Mouse (Mus musculus): ENCODE data around the gene Pla2g16. TPM values are rescaled to one million over a fixed set of nuclear protein-coding genes. Genes with fewer than 3 reads are reported as not detected.

Pla2g16 gene
- 27.5 TPM for polyA plus RNA-seq (2015; fragmentation: Illumina TruSeq; extraction: RNeasy Lipid Tissue Mini Kit (QIAGEN cat#74804); ENCODE audit: insufficient read depth, low replicate concordance)

DNA sequence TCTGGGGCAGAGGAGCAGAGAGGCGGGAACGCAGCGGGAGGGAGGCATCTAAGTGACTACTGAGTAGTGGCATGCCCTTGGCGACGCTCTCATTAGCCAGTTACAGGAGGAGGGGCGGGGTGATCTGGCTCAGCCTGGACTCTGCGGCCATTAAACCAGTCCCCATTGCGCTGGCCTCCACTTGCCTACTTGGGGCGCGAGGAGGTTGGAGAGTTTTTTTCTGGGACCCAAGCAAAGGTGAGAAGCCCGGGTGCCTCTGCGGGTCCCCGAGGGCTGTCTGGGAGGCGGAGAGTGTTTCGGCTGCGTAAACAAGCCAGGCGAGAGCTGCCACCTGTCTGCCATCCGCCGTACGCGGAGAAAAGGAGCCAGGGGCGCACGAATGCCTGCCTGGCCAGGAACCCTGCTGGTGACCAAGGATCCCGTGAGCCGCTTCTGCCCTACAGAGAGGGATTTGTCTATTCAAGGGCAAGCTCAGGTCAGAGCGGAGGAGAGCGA, at the start of gene Pla2g16:
TSS of gene Pla2g16 (plus strand) at position 132 of the 495 bp plus-strand sequence.

DNA sequence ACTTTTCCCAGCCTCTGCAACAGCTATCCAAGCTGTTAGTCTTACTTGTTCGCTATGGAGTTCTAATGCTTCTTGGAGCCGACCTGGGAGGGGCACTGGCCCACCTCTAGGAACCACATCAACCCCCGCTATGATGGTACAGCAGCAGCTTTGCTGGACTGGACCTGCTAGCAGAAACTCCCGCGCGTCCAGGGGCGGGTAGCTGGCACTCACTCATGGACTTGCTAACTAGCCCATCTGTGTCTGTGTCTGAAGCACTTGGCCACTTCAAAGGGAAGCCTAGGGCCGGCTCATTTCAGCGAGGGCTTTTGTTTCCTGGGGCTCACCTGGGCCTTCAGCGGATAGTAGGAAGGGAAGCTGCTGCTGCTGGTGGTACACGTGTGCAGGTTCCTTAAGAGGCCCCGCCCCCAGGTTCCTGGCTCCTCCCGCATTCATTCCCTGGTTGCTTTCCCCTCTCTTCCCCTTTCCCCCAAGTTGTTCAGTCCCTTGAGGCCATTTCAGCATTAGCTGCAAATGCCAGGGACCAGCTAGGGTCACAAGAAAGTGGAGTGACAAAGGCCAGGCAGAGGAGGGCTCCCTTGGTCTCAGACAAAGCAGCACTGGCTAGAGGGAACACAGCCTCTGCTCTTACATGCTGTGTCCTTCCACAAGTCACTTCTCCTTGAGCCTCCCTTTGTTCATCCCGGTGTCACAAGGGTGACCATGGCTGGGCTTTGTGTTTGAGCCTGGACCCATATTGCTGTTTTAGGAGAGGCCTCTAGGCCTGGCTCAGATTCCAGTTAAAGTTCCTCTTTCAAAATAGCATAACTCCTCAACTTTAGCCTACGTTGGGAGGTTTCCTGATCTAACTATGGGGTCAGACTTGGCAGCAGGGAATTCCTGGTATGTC, 49.8 kb downstream of the Pla2g16 start, which contains the start of gene Lgals12:
TSS of gene Lgals12 (minus strand) at position 393 of the 889 bp plus-strand sequence.

DNA sequence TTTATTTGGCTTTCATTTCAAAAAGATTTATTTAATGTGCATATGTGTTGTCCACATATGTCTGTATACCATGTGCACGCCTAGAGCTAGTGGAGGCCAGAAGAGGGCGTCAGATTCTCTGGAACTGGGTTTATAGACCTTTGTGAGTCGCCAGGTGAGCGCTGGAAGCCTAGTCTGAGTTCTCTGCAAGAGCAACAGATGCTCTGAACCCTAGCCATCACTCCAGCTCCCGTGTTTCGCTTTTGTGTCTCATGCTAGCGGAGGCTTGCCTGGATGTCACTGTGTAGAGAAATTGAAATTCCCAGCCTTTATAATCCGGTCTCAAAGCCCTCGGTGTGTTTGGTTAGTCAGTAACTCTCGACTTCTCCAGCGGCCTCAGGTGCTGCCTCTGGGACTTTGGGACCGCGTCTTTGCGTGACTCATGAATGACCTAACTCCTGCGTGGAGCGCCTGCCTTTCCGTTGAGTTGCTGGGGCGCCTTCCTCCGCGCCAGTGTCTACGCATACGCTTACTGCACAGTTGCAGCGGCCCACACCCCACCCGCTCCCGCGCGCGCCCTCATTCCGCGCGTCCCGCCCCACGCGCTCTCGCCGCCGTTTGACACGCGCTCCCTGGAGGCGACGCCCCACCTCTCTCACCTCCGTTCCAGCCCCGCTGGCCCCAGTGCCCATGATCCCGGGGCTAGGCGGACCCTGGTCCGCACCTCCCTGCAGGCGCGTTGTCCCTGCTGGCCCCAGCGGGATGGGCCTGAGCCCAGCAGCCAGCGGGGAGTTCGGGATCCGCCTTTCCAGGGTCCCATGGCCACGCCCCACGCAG, 54.9 kb downstream of the Pla2g16 start, which contains the start of gene Hrasls5:
TSS of gene Hrasls5 (plus strand) at position 600 of the 816 bp plus-strand sequence.

Other genes with a start within 250 kb of the Pla2g16 start
- 81.6 TPM for gene Mark2, start 215.6 kb upstream of the Pla2g16 start, polyA plus RNA-seq (2015; fragmentation: Illumina TruSeq; extraction: RNeasy Lipid Tissue Mini Kit (QIAGEN cat#74804); ENCODE audit: insufficient read depth, low replicate concordance)
- 6.8 TPM for gene Spindoc, start 174.5 kb upstream of the Pla2g16 start, polyA plus RNA-seq (2015; fragmentation: Illumina TruSeq; extraction: RNeasy Lipid Tissue Mini Kit (QIAGEN cat#74804); ENCODE audit: insufficient read depth, low replicate concordance)
- gene 2700081O15Rik, start 139.8 kb upstream of the Pla2g16 start, polyA plus RNA-seq (2015; fragmentation: Illumina TruSeq; extraction: RNeasy Lipid Tissue Mini Kit (QIAGEN cat#74804); ENCODE audit: insufficient read depth, low replicate concordance), result 7.2 TPM
- gene Rtn3, start 74.2 kb upstream of the Pla2g16 start, polyA plus RNA-seq (2015; fragmentation: Illumina TruSeq; extraction: RNeasy Lipid Tissue Mini Kit (QIAGEN cat#74804); ENCODE audit: insufficient read depth, low replicate concordance), result 126 TPM
- gene Atl3, start 63.4 kb upstream of the Pla2g16 start, polyA plus RNA-seq (2015; fragmentation: Illumina TruSeq; extraction: RNeasy Lipid Tissue Mini Kit (QIAGEN cat#74804); ENCODE audit: insufficient read depth, low replicate concordance), result 67.7 TPM
- gene Lgals12, start 49.7 kb downstream of the Pla2g16 start, polyA plus RNA-seq (2015; fragmentation: Illumina TruSeq; extraction: RNeasy Lipid Tissue Mini Kit (QIAGEN cat#74804); ENCODE audit: insufficient read depth, low replicate concordance), result 0.33 TPM
- not detected for gene Hrasls5, start 55.1 kb downstream of the Pla2g16 start, polyA plus RNA-seq (2015; fragmentation: Illumina TruSeq; extraction: RNeasy Lipid Tissue Mini Kit (QIAGEN cat#74804); ENCODE audit: insufficient read depth, low replicate concordance)
- not detected for gene Slc22a19, start 153.9 kb downstream of the Pla2g16 start, polyA plus RNA-seq (2015; fragmentation: Illumina TruSeq; extraction: RNeasy Lipid Tissue Mini Kit (QIAGEN cat#74804); ENCODE audit: insufficient read depth, low replicate concordance)
- gene Slc22a26, start 245.2 kb downstream of the Pla2g16 start, polyA plus RNA-seq (2015; fragmentation: Illumina TruSeq; extraction: RNeasy Lipid Tissue Mini Kit (QIAGEN cat#74804); ENCODE audit: insufficient read depth, low replicate concordance), result not detected

All from spleen, adult 10 weeks (tissue).